Mouse (Mus musculus) kidney, adult 11 months (tissue): ENCODE measurements around the gene Rbm17.
"Not testable (repeated sequence)": the region's sequence is repeated elsewhere in the genome, so short reads cannot be mapped to it uniquely, and the experiment has no call there.

Source experiments
- DNase-seq: peaks from one replicate; pipeline ENCODE4 v3.0.0; 2022

The Rbm17 gene

DNA sequence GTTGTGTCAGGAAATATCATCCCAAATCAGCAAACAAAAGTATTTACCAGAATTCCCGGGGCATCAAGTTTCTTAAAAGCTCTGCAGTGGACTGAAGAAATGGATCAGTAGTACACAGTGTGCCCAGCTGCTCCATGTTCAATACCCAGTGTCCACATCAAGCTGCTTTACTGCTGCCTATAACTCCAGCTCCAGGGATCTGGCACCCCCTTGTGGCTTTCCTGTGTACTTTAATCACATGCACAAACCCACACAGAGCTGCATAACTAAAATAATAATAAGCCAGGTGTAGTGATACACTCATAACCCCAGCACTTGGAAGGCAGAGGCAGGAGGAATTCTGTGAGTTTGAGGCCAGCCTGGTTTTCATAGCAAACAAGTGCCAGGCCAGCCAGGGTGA, 61.3 kb downstream of the Rbm17 start:
- peak; percentile 69 for DNase-seq

- DNase-seq, result no peak
Observed at GRCm38 (mm10) chr2:11542121-11542520, 61.8 kb downstream of the Rbm17 start.

- not testable (repeated sequence) for DNase-seq
Observed at GRCm38 (mm10) chr2:11541528-11541927, 62.4 kb downstream of the Rbm17 start.

GRCm38 (mm10) chr2:11535966-11536365, 68.0 kb downstream of the Rbm17 start:
- DNase-seq, result peak; percentile 71
